Mouse (Mus musculus) cerebellum, postnatal 14 days (tissue): ENCODE data around the gene Zfp69.
A peak's percentile ranks its signal among the peaks of the same experiment; 100 is the strongest.

Experiments
- DNase-seq, 2 experiments: peaks; one replicate each; pipeline ENCODE4 v3.0.0; 2021; ENCODE audit warnings: mixed read lengths in 2 of 2

Zfp69 gene

GRCm38 (mm10) chr4:120924554-120925299 lies 26.8 kb downstream of the Zfp69 start, which contains the start of gene Exo5:
Gene Exo5, minus strand, starts transcription at chr4:120925017.
- DNase-seq: peak; percentile 90 to 95

- no peak for DNase-seq
Measured at GRCm38 (mm10) chr4:120921461-120921860, 30.0 kb downstream of the Zfp69 start.

DNA sequence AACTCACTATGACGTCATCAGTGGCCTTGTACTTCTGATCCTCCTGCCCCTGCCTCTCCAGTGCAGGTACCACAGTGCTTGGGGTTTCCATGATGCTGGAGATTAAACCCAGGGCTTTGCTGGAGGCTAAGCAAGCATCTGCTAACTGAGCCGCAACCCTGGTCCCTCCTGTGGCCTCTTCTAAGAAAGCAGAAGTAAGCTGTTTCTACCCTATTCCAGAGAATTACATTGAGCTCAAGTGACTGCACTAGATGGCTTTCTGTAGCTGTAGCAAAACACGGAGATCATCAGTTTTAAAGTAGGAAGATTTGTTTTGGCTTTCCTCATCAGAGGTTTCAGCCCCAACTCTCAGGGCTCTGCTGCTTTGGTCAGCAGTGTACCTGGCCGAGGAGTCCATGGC lies 37.0 kb downstream of the Zfp69 start:
- no peak for DNase-seq

DNA sequence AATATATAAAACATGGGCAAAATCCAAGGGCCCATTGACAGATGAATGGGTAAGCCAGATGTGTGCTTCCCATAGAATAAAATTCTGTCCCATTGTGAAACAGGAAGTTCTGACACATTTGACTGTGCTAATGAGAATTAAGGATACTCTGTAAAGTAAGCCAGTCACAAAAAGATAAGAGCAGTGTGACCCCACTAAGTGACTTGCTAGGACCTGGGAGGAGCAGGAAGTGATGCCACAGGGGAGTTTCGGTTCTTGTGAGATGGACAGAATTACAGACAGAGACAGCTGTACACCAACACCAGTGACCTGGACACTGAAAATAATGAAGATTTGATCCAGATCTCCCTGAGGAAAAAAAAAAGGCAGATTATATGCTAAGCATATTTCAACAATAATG lies 37.6 kb downstream of the Zfp69 start:
- no peak for DNase-seq

GRCm38 (mm10) chr4:120913443-120913842 lies 38.1 kb downstream of the Zfp69 start:
- DNase-seq: no peak

DNA sequence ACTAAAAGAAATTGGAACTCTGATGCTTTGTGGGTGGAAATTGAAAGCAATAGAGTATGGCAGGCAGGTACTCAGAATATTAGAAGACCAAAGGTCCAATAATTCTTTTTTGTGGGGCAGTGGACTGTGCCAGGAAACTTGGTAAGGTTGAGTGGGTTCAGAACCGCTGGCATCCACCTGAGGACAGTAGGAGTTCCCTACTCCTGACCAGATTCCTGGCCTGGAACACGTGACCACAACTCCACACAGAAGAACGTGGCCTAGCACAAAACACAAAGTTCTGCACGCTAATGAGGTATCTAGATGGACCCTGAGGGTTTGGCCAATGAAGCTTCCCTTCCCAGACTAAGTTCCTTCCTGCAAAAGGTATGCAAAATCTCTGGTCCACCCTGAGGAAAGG lies 38.6 kb downstream of the Zfp69 start:
- no peak for DNase-seq

- DNase-seq: no peak
Measured at GRCm38 (mm10) chr4:120911086-120911485, 40.4 kb downstream of the Zfp69 start.

- peak; percentile 85 to 88 for DNase-seq
Measured at GRCm38 (mm10) chr4:120909558-120910150, 41.8 kb downstream of the Zfp69 start.

DNA sequence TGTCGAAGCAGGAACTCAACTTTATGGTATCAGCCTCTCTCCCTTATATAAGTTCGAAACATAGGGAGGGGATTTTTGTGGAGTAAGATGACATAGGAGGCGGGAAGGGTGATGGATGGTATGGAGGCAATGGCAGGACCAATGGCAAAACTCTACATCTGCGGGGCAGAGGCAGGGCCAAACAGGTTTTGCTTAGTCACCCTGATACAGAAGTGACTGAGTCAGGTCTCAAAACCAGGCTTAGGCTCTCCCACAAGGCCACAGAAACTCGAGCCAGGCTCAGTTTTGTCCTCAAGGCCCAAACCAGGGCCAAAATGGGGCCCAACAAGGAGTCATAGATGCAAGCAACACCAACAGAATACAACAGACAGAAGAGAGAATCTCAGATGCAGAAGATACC lies 45.9 kb downstream of the Zfp69 start:
- no peak for DNase-seq

DNA sequence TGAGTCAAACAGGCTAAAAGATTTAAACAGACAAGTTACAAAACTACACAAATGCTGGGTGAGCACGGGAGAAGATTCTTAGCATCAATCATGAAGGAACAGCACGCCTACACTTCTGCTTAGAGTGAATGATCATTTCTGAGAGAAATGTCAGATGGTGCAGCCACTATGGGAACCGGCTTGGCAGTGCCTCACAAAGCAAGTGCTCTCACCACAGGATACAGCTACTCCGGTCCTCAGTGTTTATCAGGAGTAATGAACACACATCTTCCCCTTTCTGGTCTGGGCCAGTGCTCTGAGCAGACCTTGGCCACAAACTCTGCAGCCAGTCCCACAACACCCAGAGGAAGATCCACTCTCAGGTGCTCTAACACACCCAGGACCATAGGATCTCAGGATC lies 47.0 kb downstream of the Zfp69 start:
- DNase-seq: peak in 1 of 2 experiments; percentile 36

DNA sequence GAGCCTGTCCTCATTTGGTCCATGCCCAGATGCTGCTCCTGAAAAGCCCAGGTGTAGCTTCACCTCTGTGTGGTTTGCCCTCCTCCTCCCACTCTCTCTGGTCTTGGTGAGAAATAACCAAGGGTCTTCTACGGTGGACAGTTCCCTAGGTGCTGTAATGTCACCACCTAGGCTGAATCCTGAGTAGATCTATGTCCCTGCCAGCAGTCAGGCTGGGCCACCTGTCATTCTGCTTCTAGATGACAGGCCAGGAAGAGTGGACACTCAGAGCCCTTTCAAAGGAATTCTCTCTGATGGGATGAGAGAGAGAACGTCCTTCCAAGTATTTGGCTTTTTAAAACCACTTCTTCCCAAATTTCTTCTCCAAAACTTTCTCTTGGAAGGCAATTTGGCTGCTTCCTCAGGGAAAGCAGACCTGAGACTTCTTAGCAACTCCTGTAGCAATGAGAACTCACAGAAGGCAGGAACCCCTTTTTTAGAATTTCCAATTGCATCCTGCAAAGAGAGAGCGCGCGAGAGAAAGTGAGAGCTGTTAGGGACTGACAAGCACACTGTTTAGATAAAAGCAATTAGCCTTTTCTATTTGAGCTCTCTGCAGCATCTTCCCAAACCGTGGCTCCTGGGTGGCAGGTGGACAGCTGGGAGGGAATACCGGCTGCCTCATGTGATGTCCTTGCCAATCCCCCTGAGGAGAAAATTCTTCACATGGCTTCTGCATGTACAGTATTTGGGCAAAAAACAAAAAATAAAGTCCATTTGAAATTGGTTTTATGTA lies 55.5 kb downstream of the Zfp69 start:
- peak; percentile 47 to 49 for DNase-seq

DNA sequence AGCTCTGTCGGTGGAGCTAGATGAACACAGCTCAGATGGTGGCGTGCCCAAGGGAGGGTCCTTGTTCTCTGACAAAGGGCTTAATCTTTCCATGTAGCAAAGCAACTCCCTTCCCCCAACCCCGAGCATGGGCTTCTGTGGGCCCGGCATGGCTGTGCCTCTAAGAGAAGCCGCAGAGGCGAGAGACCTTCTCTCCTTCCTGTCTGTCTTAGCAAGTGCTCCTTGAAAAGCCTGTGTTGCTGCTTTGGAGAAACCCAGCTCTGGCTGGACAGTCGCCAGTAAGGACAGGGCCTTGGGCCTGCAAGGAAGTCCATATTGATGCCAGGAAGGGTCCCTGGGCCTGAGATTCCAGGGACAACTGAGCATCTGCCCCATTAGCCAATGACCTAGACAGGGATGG lies 56.3 kb downstream of the Zfp69 start:
- peak; percentile 53 to 64 for DNase-seq

DNA sequence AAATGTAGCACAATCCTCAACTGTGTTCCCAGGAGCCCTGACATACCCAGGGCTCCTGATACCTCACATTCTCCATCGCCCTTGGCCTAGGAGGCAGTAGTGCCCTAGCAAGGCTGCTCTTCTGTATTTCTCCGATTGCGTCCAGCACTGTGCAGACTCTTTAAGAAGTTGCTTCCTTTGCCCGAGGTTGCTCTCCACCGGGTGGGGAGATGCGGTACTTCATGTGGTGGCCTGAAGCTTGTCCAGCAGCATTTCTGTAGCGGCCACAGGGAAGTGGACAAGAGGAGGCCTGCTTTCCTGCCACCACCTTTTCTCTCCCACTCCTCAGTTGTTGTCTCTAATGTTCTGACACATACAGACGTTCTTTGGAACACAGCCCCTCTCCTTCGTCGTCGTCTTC lies 56.9 kb downstream of the Zfp69 start:
- peak; percentile 54 to 64 for DNase-seq

DNA sequence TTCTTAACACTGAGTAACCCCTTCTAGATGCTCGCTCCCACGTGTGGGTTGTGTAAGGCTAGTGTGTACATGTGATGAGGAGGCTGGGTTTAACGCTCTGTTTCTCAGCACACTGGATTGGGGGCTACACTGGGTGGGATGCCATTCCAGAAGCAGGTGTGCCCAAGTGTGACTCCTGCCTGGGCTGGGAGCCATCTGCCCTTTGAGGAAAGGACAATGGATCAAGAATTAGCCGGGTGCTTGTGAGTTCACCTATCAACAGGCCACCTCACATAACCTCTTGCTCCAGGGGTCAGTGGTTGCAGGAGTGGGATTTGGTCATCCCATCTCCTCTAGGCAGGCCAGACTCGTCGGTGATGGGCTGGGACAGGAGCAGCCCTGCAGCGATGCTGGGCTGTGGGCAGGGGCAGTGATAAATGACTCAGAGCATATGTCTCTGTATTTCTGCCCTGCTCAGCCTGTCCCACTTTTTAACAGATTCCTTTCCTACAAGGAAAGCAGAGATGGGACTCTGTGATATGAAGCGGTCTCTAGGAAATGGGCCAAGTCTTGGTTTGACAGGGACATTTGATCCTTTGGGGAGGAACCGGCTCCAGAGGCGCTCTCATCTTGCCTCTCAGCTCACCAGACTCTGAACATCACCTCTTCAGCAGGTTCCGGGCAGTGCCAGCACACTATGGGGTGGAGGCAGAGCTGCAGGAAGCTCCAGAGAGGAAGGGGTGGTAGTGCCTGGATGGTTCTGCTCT lies 57.7 kb downstream of the Zfp69 start:
- peak; percentile 60 to 71 for DNase-seq

DNA sequence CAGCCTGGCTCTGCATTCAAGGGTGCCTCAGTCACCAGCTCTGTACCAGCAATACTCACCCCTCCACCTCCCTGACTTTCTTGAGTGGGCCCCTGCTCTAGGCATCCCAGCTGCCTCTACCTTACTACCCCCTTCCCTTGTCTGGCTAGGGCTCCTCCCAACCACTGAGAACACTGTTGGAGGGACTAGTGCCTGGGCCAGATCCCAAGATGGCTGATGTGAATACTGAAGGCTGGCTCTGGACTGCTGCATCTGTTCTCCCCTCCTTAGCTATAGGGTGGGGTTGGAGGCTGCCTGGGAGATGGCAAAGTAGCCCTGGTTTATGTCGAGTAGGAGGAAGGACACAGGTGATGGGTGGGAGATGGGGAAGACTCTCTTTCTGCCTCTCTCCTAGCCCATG lies 59.0 kb downstream of the Zfp69 start:
- DNase-seq: peak in 1 of 2 experiments; percentile 35

DNA sequence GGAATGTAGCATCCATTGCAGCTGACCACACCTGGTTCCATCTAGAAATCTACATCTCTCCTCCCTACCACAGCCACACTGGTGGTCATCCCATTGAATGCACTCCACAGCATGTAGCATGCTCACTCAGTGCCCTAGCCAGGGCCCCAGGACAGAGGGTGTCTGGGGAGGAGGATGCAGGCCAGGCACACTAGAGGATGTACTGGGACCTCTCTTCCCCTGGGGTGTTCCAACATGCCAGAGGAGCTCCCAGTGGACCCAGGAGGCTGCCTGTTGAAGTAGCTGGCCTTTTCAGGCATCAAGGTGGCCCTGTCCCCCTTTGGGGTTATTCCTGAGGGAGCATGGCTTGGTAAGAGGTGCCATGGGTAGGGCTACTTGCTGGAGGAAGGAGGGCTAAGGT lies 59.5 kb downstream of the Zfp69 start:
- DNase-seq: peak in 1 of 2 experiments; percentile 29

DNA sequence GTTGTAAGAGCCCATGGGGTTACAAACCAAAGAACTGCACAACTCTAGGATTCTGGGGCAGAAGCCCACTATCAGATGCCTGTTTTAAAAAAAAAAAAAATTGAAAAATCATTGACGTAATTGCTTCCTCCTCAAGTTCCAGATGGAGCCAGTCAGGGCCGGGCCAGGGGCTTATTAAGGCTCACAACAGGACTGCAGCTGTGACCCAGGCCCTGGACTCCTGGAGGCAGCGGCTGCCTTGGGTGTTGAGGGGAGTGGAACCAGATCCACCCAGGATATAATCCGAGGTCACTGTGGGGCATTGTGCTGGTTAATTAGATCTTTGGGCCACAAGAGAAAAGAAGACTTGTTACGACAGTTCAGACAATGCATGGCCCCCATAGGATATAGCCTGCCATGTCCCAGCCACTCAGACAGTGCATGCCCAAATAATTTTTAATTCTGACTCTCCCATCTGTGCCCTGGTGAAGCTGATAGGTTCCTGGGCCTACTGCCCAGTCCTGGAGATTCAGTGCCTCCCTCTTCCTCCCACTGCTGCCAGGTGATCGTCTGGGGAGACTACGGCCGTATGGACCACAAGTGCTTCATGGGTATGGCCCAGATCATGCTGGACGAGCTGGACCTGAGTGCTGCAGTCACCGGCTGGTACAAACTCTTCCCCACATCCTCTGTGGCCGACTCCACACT lies 60.6 kb downstream of the Zfp69 start:
- DNase-seq: peak; percentile 87 to 91

GRCm38 (mm10) chr4:120888884-120889283 lies 62.6 kb downstream of the Zfp69 start:
- no peak for DNase-seq

DNA sequence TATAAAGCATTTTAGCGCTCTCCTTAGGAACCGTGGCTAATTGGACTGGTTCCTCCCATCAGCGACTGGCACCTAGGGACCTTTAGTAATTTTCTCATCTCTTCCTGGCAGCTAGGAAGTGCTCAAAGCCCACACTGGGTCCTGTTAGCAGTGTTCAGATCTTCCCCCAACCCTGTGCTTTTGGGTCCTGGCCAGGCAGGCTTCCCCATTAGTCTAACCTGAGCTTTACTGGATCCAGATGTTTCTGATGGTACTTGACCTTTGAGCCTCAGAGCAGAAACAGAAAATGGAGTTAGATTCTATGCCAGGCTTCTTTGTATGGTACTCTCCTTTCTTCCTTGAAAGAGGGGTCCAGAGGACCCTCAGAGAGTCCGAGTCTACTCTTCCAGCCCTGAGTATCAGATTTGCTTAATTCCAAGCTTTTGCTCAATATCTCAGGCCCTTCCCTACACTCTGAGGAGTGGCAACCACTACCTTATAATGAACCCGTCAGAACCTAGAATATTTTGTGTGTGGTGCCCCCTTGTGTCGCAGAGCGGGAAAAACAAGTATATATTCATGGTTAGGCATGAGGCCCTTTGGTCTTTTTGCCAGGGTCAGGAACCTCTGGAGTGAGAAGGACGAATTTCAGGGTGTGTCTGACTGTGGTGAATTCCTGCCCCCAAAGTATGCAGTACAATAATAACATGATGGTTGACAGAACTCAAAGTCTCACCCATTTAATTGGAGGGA lies 64.0 kb downstream of the Zfp69 start:
- peak; percentile 81 to 84 for DNase-seq

- DNase-seq: peak in 1 of 2 experiments; percentile 46
Measured at GRCm38 (mm10) chr4:120886811-120887210, 64.7 kb downstream of the Zfp69 start.

- no peak for DNase-seq
Measured at GRCm38 (mm10) chr4:120886131-120886530, 65.4 kb downstream of the Zfp69 start.
